Mouse (Mus musculus) left cerebral cortex, postnatal 14 days (tissue): ENCODE measurements around the gene Emp3. TPM values are rescaled to one million over a fixed set of nuclear protein-coding genes. Genes with fewer than 3 reads are reported as not detected.
"Not testable (repeated sequence)": the region's sequence is repeated elsewhere in the genome, so short reads cannot be mapped to it uniquely, and the experiment has no call there.

Experiments
- DNase-seq, 2 experiments: peaks; one replicate each; pipeline ENCODE4 v3.0.0; 2021 to 2022; ENCODE audit warnings: low spot score in 2 of 2, mixed read lengths in 1 of 2
- intact Hi-C: fragments of 180-260 bp; cut with DNase I; formaldehyde crosslinking; loops from one replicate; pipeline ENCODE4 v1.15.1; 2025
- long read RNA-seq, 2 experiments: library from polyadenylated mRNA; stranded (forward); transcript quantifications; one replicate each; pipeline ENCODE4 v2.0.0; 2021
- total RNA-seq, 2 experiments: library from RNA; stranded (reverse); gene quantifications; 2 replicates each; pipeline ENCODE4 v1.2.3; 2021

Gene Emp3
- total RNA-seq = 1 to 10 TPM; 5.3 to 5.6 TPM
- long read RNA-seq, experiment 1, partial matches to known transcripts = 1 of 5 reads
- long read RNA-seq, experiment 1, other reads (novel, unspliced or antisense) = 0 of 5 reads
- long read RNA-seq, experiment 2, partial matches to known transcripts = 0 of 3 reads
- long read RNA-seq, experiment 2, other reads (novel, unspliced or antisense) = 0 of 3 reads

- intact Hi-C loops = loop anchor here (10.0 kb wide), 1 partner anchor 186 kb away; no protein-coding TSS in a partner anchor
- DNase-seq = no peak
Observed at GRCm38 (mm10) chr7:45921242-45921621, at the start of gene Emp3. TSS of gene Emp3 (minus strand) at chr7:45921404.

DNA sequence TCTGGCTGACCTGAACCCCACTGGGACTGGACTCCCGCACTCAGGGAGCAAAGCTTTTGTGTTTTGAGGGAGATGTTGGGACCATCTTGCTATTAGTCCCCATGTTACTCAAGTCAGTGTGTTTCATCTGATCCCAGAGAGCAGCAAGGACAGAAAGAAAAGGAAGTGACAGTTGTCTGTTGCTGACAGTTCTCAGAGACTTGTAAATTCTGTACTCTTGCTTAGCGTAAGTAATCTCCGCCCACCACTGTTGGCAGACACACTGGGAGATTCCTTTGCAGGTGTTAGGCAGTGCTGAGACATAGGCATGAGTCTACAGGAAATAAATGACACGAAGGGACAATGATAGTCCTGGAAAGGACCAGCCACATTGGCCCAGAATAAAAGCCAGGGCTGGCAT is 35.4 kb upstream of the Emp3 start:
- no peak for DNase-seq
- intact Hi-C loops = no loop called here

- peak in 1 of 2 experiments; percentile 61 for DNase-seq
Observed at GRCm38 (mm10) chr7:45949061-45949460, 27.9 kb upstream of the Emp3 start.

DNA sequence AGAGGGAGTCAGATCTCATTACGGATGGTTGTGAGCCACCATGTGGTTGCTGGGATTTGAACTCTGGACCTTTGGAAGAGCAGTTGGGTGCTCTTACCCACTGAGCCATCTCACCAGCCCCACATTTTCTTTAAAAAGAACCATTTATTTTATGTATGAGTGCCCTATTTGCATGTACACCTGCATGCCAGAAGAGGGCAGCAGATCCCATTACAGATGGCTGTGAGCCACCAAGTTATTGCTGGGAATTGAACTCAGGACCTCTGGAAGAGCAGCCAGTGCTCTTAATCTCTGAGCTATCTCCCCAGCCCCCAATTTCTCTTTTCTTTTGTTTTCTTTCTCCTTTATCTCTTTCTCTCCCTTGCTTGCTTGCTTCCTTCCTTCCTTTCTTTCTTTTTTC is 22.1 kb upstream of the Emp3 start:
- intact Hi-C loops, DNase-seq: not testable (repeated sequence)

More at GRCm38 (mm10) chr7:45949061-45949460, 27.9 kb upstream of the Emp3 start:
- intact Hi-C loops = loop anchor here (5.0 kb wide), 1 partner anchor 58 kb away; no protein-coding TSS in a partner anchor

GRCm38 (mm10) chr7:45941986-45942385 is 20.8 kb upstream of the Emp3 start:
- DNase-seq = no peak
- intact Hi-C loops = no loop called here

- intact Hi-C loops = loop anchor here (5.0 kb wide), 1 partner anchor 68 kb away; the partner anchor contains the start of gene Kdelr1
- DNase-seq = no peak
Observed at GRCm38 (mm10) chr7:45939836-45940235, 18.6 kb upstream of the Emp3 start.

- intact Hi-C loops = loop anchor here (5.0 kb wide), 1 partner anchor 63 kb away; the partner anchor contains the start of gene Kdelr1
- DNase-seq = peak; percentile 51 to 64
Observed at GRCm38 (mm10) chr7:45935114-45935513, 13.9 kb upstream of the Emp3 start.

DNA sequence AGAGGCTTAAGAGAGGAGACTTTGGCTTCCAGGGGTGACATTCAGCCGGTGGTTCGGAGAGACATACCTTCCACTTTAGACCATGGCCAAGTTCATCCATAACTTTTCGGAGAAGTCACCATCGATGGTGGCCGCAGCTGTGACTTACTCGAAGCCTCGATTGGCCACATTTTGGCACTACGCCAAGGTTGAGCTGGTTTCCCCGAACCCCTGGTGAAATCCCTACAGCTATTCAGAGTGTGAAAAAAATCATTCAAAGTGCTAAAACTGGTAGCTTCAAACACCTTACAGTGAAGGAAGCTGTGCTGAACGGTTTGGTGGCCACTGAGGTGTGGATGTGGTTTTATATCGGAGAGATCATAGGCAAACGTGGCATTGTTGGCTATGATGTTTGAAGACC is 12.6 kb upstream of the Emp3 start:
- intact Hi-C loops, DNase-seq: not testable (repeated sequence)

GRCm38 (mm10) chr7:45929688-45930087 is 8.5 kb upstream of the Emp3 start:
- DNase-seq = no peak
- intact Hi-C loops = loop anchor here (10.0 kb wide), 1 partner anchor 195 kb away; no protein-coding TSS in a partner anchor

DNA sequence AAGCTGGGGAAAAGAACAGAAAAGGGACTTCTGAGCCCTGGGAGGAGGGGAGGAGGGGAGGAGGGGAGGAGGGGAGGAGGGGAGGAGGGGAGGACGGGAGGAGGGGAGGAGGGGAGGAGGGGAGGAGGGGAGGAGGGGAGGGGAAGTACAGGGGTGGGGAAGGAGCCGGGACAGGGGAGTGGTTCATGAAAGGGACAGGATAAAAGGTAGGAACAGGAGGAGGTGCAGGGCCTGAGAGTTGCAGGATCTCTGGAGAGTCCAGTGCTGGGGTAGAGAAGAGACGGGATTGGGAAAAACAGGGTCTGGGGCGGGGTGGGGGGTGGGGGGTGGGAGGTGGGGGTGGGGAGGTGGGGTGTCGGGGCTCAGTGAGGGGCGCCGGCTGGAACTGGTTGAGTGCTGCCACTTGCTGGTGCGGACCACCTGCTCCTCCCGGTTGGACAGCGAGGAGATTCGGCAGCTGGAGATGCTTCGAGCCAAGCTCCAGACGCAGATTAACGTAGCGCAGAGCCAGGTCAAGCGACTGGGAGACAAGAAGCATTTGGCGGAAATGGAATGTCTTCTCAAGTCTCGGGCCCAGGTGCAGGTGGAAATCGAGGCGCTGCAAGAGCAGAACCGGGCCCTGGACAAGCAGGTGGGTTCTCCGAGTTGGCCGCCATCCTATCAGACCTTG is 7.6 kb upstream of the Emp3 start:
- DNase-seq = no peak
- intact Hi-C loops = loop anchor here (10.0 kb wide), 1 partner anchor 194 kb away; no protein-coding TSS in a partner anchor

DNA sequence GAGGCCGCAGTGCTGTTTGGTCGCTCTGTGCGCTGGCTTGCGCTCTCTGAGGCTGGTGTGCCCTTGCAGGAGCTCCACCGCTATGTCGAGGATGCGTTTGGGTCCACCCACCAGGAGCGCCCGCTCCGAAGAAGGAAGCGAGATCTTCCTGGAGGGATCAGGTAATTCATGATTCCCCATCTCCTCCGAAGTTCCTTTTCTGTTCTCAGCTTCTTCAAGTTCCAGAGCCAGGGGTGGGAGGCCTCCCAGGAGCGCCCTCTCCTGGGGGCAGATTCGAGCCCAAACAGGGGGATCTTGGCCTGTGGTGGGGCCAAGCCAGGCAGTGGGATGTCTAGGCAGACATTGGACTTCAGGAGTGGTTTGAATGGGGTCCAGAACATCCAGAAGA is 3.2 kb upstream of the Emp3 start:
- intact Hi-C loops = loop anchor here (10.0 kb wide), 1 partner anchor 190 kb away; no protein-coding TSS in a partner anchor
- no peak for DNase-seq

DNA sequence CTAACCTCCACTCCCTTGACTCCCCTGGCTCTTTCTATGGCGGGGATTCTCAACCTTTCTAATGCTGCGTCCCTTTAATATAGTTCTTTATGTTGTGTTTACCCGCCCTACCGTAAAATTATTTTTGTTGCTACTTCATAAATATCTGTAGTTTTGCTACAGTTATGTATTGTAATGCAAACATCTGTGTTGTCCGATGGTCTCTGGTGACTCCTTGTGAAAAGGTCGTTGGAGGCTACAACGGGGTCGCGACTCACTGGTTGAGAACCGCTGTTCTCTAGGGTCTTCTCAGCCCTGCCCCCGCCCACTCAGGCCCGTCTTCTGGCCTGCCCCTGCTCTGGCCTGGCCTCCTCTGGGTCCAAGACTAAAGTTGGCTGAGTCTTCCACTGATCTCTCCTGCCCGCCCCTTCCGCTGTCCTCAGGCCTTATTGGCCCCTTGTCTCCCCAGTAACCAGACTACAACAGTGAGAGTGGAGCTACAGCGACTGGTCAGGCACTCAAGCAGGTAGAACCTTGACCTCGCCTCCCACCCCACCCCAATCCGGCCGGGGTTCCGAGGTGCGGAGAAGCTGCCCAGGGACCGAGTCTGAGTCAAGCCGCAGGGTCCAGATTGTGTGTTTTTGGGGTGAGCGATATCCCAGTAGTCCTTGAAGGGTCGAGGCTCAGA is 2.7 kb upstream of the Emp3 start, which contains the start of gene Ccdc114:
Gene Ccdc114, plus strand, starts transcription at position 311 of the 667 bp plus-strand sequence.
- intact Hi-C loops = loop anchor here (2.0 to 10.0 kb wide), 2 partner anchors 27 to 189 kb away; partner anchors contain the start of genes Syngr4 and Tmem143
- peak; percentile 35 to 36 for DNase-seq

- peak; percentile 92 to 96 for DNase-seq
- intact Hi-C loops = loop anchor here (2.0 to 10.0 kb wide), 2 partner anchors 26 to 188 kb away; partner anchors contain the start of genes Syngr4 and Tmem143
Observed at GRCm38 (mm10) chr7:45922928-45923761, 1.9 kb upstream of the Emp3 start.

DNA sequence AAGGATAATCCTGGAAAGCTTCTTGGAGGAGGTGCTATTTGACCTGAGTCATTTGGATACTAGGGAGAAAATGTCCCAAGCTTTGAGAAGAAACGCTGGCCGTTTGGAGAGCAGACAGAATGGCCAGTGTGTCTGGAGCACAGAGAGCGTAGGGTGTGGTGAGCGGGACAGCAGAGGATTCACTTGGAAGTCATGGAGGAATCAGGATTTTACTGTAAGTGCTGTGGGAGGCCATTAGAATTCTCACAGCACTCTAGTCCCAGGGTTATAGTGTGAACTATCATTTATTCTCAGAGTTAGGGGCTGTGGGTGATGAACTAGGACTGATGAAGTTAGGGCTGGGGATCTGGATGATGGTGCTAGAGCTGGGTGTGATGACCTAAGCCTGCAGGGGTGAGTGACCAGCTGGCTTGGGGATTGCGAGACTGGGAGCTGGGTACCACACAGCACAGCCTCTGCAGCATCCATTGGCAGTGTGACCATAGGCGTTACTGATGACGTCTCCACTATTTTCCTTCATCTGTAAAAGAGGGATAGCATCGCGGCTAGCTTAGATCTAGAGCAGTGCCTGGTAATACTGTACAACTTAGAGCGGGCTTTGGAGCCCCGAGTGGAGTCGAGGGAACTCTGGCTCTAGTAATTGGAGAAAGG is 871 bp upstream of the Emp3 start:
- intact Hi-C loops = loop anchor here (2.0 to 10.0 kb wide), 2 partner anchors 25 to 187 kb away; partner anchors contain the start of genes Syngr4 and Tmem143
- DNase-seq = no peak

- intact Hi-C loops = loop anchor here (10.0 kb wide), 1 partner anchor 186 kb away; no protein-coding TSS in a partner anchor
- DNase-seq = no peak
Observed at GRCm38 (mm10) chr7:45920583-45921241, 492 bp downstream of the Emp3 start.

GRCm38 (mm10) chr7:45919761-45920160 is 1.4 kb downstream of the Emp3 start:
- DNase-seq = no peak
- intact Hi-C loops = loop anchor here (10.0 kb wide), 1 partner anchor 185 kb away; no protein-coding TSS in a partner anchor

DNA sequence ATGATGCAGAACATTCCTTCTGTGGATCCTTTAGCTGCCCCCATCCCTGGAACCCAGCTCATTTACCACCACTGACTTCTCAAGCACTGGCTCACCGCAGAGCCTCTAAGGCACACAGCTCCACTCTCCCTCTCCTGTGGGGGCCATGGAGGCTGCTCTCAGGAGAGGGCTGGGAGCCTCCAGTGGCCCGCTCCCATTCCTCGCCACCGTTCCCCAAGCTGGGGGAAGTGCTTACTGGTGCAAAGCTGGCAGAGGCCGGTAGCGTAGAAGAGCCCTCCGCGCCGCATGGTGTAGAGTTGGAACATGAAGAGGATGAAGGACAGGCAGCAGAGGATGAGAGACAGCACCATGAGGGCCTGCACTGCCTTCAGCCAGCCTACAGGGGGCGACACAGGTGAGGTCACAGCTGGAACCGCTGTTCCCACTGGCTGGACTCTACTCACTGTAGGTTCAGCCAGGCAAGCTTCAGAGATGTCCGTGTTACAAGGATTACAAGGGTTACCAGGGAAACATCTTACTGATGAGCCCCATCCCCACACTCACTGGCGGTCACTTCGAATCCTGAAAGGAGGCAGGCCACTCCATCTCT is 2.0 kb downstream of the Emp3 start:
- no peak for DNase-seq
- intact Hi-C loops = no loop called here
